13 mouse cellular contexts compared by ENCODE assay signal in genomic region chr4:97923248-97923647, GRCm38 (mm10).
DNase-seq lines count a peak whose midpoint lies in the region; ATAC-seq and TF ChIP-seq lines count a peak whose summit lies in the region.
"Had no signal": no experiment of that assay in that cellular context is flagged by ENCODE, and none has a peak within 500 bp of the region (broad histone marks: within the 10 kb centered on the region; RNA-seq: fewer than 3 reads in every experiment).

No protein-coding gene starts in this region.

- TF ChIP-seq CTCF in stomach, postnatal 0 days (IDR thresholded peaks at IDR 0.05; ENCODE audit: low read depth), result no peak

- H3K36me3 ChIP-seq in hindbrain, embryonic 16.5 days (ENCODE audit: control insufficient read depth, insufficient read depth, low read length), result no peaks in the 10 kb centered on the region
- H3K36me3 ChIP-seq in hindbrain, embryonic 14.5 days (replicated peaks; ENCODE audit: control insufficient read depth, insufficient read depth), result no peaks in the 10 kb centered on the region
- H3K36me3 ChIP-seq in stomach, embryonic 15.5 days, result no peaks in the 10 kb centered on the region
- no peaks in the 10 kb centered on the region for H3K36me3 ChIP-seq in stomach, postnatal 0 days (ENCODE audit: control insufficient read depth, insufficient read depth, low read length)
- no peaks in the 10 kb centered on the region for H3K36me3 ChIP-seq in forebrain, embryonic 14.5 days (ENCODE audit: control insufficient read depth, insufficient read depth, low read length)
- H3K36me3 ChIP-seq in neural tube, embryonic 15.5 days, result no peaks in the 10 kb centered on the region
- H3K36me3 ChIP-seq: embryonic facial prominence, embryonic 12.5 days; intestine, embryonic 15.5 days; midbrain, embryonic 10.5 days had no signal

- H3K27ac ChIP-seq in hindbrain, embryonic 16.5 days (ENCODE audit: low read depth, low read length), result peak overlapping the region; percentile 20; the same call in 1 of the 2 replicates
- no peak overlapping the region for H3K27ac ChIP-seq in hindbrain, embryonic 14.5 days
- peak overlapping the region; percentile 55; the same call in 1 of the 2 replicates for H3K27ac ChIP-seq in stomach, embryonic 15.5 days
- no peak overlapping the region; the same call in 1 of the 2 replicates for H3K27ac ChIP-seq in stomach, postnatal 0 days (replicated peaks)
- peak overlapping the region; percentile 60; the same call in 1 of the 2 replicates for H3K27ac ChIP-seq in forebrain, embryonic 14.5 days (ENCODE audit: low read depth, low read length)
- H3K27ac ChIP-seq in neural tube, embryonic 15.5 days (replicated peaks), result peak overlapping the region; percentile 25; the same call in 1 of the 2 replicates
- H3K27ac ChIP-seq: embryonic facial prominence, embryonic 12.5 days; midbrain, embryonic 10.5 days had no signal

- no peak overlapping the region for H3K9ac ChIP-seq in hindbrain, embryonic 16.5 days (ENCODE audit: low read depth, low read length)
- no peak overlapping the region for H3K9ac ChIP-seq in hindbrain, embryonic 14.5 days
- no peak overlapping the region for H3K9ac ChIP-seq in stomach, embryonic 15.5 days
- H3K9ac ChIP-seq in stomach, postnatal 0 days (ENCODE audit: low read length), result no peak overlapping the region
- no peak overlapping the region for H3K9ac ChIP-seq in forebrain, embryonic 14.5 days (ENCODE audit: low read length)
- no peak overlapping the region for H3K9ac ChIP-seq in neural tube, embryonic 15.5 days (replicated peaks)
- H3K9ac ChIP-seq: embryonic facial prominence, embryonic 12.5 days; intestine, embryonic 15.5 days had no signal

- no peak overlapping the region for H3K4me3 ChIP-seq in hindbrain, embryonic 16.5 days (ENCODE audit: low read length)
- no peak overlapping the region for H3K4me3 ChIP-seq in hindbrain, embryonic 14.5 days (replicated peaks; ENCODE audit: low read length)
- H3K4me3 ChIP-seq in stomach, embryonic 15.5 days (replicated peaks), result no peak overlapping the region
- no peak overlapping the region for H3K4me3 ChIP-seq in stomach, postnatal 0 days (ENCODE audit: low read depth, low read length)
- no peak overlapping the region for H3K4me3 ChIP-seq in forebrain, embryonic 14.5 days (ENCODE audit: low read depth, low read length)
- no peak overlapping the region for H3K4me3 ChIP-seq in neural tube, embryonic 15.5 days (replicated peaks)
- H3K4me3 ChIP-seq: embryonic facial prominence, embryonic 12.5 days; intestine, embryonic 15.5 days; midbrain, embryonic 10.5 days had no signal

- no peak for DNase-seq in hindbrain, embryonic 14.5 days (ENCODE audit: low spot score)
- no peak for DNase-seq in stomach, postnatal 0 days (ENCODE audit: low spot score)
- no peak for DNase-seq in forebrain, embryonic 14.5 days (ENCODE audit: low spot score)
- no peak for DNase-seq in adrenal gland, postnatal 4 days (ENCODE audit: low spot score in 2 of 2)
- DNase-seq in thymus, postnatal 36 days, result no peak
- DNase-seq: right cerebral cortex, postnatal 14 days; thymus, postnatal 25 days had no signal

- no peaks in the 10 kb centered on the region for H3K9me3 ChIP-seq in hindbrain, embryonic 16.5 days (ENCODE audit: control insufficient read depth, low read length)
- H3K9me3 ChIP-seq in hindbrain, embryonic 14.5 days (ENCODE audit: control insufficient read depth, low read length), result no peaks in the 10 kb centered on the region
- H3K9me3 ChIP-seq in stomach, embryonic 15.5 days, result no peaks in the 10 kb centered on the region
- no peaks in the 10 kb centered on the region for H3K9me3 ChIP-seq in stomach, postnatal 0 days (ENCODE audit: control insufficient read depth, low read length)
- no peaks in the 10 kb centered on the region for H3K9me3 ChIP-seq in forebrain, embryonic 14.5 days (replicated peaks; ENCODE audit: control insufficient read depth, low read length)
- H3K9me3 ChIP-seq in neural tube, embryonic 15.5 days (replicated peaks), result no peaks in the 10 kb centered on the region
- H3K9me3 ChIP-seq: embryonic facial prominence, embryonic 12.5 days; intestine, embryonic 15.5 days; midbrain, embryonic 10.5 days had no signal

- TF ChIP-seq EP300 in stomach, postnatal 0 days (optimal IDR thresholded peaks at IDR 0.05), result no peak

- H3K4me2 ChIP-seq in hindbrain, embryonic 16.5 days (ENCODE audit: low read length), result no peak overlapping the region
- no peak overlapping the region for H3K4me2 ChIP-seq in hindbrain, embryonic 14.5 days (replicated peaks)
- no peak overlapping the region for H3K4me2 ChIP-seq in stomach, embryonic 15.5 days
- no peak overlapping the region for H3K4me2 ChIP-seq in stomach, postnatal 0 days (replicated peaks; ENCODE audit: low read depth)
- peak overlapping the region; percentile 11 for H3K4me2 ChIP-seq in forebrain, embryonic 14.5 days (ENCODE audit: low read length)
- H3K4me2 ChIP-seq in neural tube, embryonic 15.5 days, result no peak overlapping the region
- H3K4me2 ChIP-seq: embryonic facial prominence, embryonic 12.5 days had no signal

- WGBS in hindbrain, embryonic 16.5 days, result 76% methylated on average over 5 of the region's 5 CpGs
- 81% methylated on average over 5 of the region's 5 CpGs for WGBS in hindbrain, embryonic 14.5 days
- WGBS in stomach, embryonic 15.5 days, result 67% methylated on average over 5 of the region's 5 CpGs
- 72% methylated on average over 5 of the region's 5 CpGs for WGBS in stomach, postnatal 0 days
- 57% methylated on average over 5 of the region's 5 CpGs for WGBS in forebrain, embryonic 14.5 days
- WGBS in neural tube, embryonic 15.5 days, result 80% methylated on average over 5 of the region's 5 CpGs

- no peaks in the 10 kb centered on the region for H3K27me3 ChIP-seq in hindbrain, embryonic 16.5 days (replicated peaks; ENCODE audit: control insufficient read depth, insufficient read depth, low read length)
- no peaks in the 10 kb centered on the region for H3K27me3 ChIP-seq in hindbrain, embryonic 14.5 days (ENCODE audit: control insufficient read depth, insufficient read depth, low read length)
- no peaks in the 10 kb centered on the region for H3K27me3 ChIP-seq in stomach, embryonic 15.5 days (replicated peaks)
- H3K27me3 ChIP-seq in stomach, postnatal 0 days (ENCODE audit: control insufficient read depth, insufficient read depth, low read length), result no peaks in the 10 kb centered on the region
- no peaks in the 10 kb centered on the region for H3K27me3 ChIP-seq in forebrain, embryonic 14.5 days (replicated peaks; ENCODE audit: control insufficient read depth, insufficient read depth, low read length)
- H3K27me3 ChIP-seq in neural tube, embryonic 15.5 days (replicated peaks), result no peaks in the 10 kb centered on the region
- H3K27me3 ChIP-seq: embryonic facial prominence, embryonic 12.5 days; intestine, embryonic 15.5 days had no signal

- ATAC-seq in hindbrain, embryonic 16.5 days, result no peak
- no peak for ATAC-seq in hindbrain, embryonic 14.5 days (ENCODE audit: low FRiP score)
- ATAC-seq in stomach, embryonic 15.5 days (ENCODE audit: insufficient read depth, low FRiP score, low read depth), result no peak
- ATAC-seq in stomach, postnatal 0 days (ENCODE audit: low FRiP score, low TSS enrichment), result no peak
- ATAC-seq in forebrain, embryonic 14.5 days, result no peak
- no peak for ATAC-seq in neural tube, embryonic 15.5 days (ENCODE audit: low FRiP score)
- ATAC-seq: intestine, embryonic 15.5 days had no signal

- peaks cover 29% of the 10 kb centered on the region for H3K4me1 ChIP-seq in hindbrain, embryonic 16.5 days (ENCODE audit: control insufficient read depth, insufficient read depth, low read depth, low read length)
- H3K4me1 ChIP-seq in hindbrain, embryonic 14.5 days (replicated peaks; ENCODE audit: control insufficient read depth, insufficient read depth, low read length), result peaks cover 46% of the 10 kb centered on the region
- peaks cover 23% of the 10 kb centered on the region for H3K4me1 ChIP-seq in stomach, embryonic 15.5 days
- H3K4me1 ChIP-seq in stomach, postnatal 0 days (replicated peaks; ENCODE audit: control insufficient read depth, insufficient read depth), result no peaks in the 10 kb centered on the region
- peaks cover 56% of the 10 kb centered on the region for H3K4me1 ChIP-seq in forebrain, embryonic 14.5 days (ENCODE audit: control insufficient read depth, insufficient read depth, low read length)
- H3K4me1 ChIP-seq in neural tube, embryonic 15.5 days, result peaks cover 46% of the 10 kb centered on the region

Comparison
In these comparisons a context has a peak if more than half of its experiments do, and no peak if none do; other contexts are left out.
1. H3K27ac ChIP-seq: peak in hindbrain, embryonic 16.5 days (single experiment), stomach, embryonic 15.5 days (single experiment), forebrain, embryonic 14.5 days (single experiment) and neural tube, embryonic 15.5 days (single experiment); none in hindbrain, embryonic 14.5 days (single experiment) and stomach, postnatal 0 days (single experiment).